Mouse (Mus musculus) testis, adult 2 months (tissue): ENCODE data around the gene Snd1.

Experiments used
- CTCF ChIP-seq: fragments of 200-500 bp; IDR thresholded peaks from 2 replicates; pipeline ENCODE4 v1.5.1; 2012; ENCODE audit warnings: low read depth, mild to moderate bottlenecking, inconsistent platforms, low read length, moderate library complexity; ENCODE audit not compliant: control insufficient read depth, insufficient read depth, insufficient replicate concordance
- POLR2A ChIP-seq: fragments of 200-500 bp; IDR thresholded peaks from 2 replicates; pipeline ENCODE4 v1.6.1; 2012; ENCODE audit warnings: low read depth, mild to moderate bottlenecking, inconsistent platforms, low read length, moderate library complexity; ENCODE audit not compliant: control insufficient read depth

DNA sequence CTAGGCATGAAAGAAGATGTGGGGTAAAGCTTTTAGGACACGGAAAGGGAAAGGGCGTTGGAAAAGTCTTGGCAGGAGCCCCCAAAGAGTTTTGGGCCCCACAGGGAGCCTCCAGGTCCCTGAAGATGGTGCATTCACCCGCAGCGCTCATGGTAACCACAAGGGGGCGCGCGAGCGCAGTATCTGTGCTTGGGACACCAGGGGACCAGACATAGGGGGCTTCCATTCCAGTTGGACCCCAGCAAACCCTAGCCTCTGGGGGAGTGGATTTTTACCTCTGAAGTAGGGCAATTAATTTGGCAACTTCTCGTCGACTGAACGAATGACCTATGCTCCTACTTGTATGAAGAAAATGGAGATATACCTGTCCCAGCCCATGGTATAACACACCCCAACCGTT, 474.3 kb downstream of the Snd1 start:
- no peak for TF ChIP-seq POLR2A
- peak; percentile 95 for TF ChIP-seq CTCF
